Mouse (Mus musculus) heart, postnatal 25 days (tissue): ENCODE results near the gene P3h4. TPM values are rescaled to one million over a fixed set of nuclear protein-coding genes. Genes with fewer than 3 reads are reported as not detected.

Experiments used
- DNase-seq: peaks from one replicate; pipeline ENCODE4 v3.0.0; 2022; ENCODE audit warnings: low spot score
- intact Hi-C: fragments of 180-260 bp; cut with DNase I; formaldehyde crosslinking; loops from one replicate; pipeline ENCODE4 v1.15.1; 2025
- total RNA-seq, 2 experiments: library from RNA; stranded (reverse); gene quantifications; 2 replicates each; pipeline ENCODE4 v1.2.3; 2021

The P3h4 gene
- total RNA-seq: 10 to 100 TPM; 15.4 to 15.8 TPM

DNA sequence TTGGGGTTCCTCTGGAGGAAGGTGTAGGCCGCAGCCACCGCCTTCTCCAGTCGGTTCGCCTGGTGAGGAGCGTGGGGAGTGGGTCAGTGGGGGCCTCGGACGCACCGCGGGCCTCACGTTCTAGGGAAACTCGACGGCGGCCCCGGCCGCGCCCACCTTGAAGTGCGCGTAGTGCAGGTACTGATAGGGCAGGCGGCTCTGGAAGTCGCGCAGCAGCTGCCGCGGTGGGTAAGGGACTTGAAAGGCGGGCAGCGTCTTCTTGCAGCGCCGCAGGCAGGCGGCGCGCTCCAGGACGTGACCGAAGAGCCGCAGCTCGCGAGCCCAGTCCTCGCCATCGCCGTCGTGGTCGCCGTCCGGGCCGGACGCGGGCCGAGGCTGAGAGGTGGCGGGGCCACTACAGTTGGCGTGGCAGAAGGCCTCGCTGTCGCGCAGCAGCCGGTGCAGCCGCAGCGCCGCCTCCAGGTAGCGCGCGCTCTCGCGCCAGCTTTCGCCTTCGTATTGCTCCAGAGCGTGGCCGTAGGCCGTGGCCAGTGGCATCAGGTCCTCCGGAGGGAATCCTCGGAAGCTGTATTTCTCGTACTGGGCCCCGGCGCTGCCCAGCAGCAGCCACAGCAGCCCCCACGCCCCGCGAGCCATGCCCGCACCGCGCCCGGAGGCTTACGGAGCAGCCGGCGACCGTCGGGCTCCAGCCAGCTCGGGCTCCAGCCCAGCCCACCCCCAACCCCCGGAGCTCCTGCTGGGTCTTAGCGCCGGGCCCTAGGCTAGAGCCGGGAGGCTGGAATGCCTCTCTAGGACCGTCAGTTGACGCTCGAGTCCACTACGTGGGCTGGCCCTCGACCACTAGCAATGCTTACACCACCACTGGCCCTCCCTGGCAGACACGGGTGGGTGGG lies at the start of gene P3h4:
Gene P3h4 (minus strand): TSS at position 816 of the 893 bp plus-strand sequence.
- intact Hi-C loops: no loop called here
- peak; percentile 76 for DNase-seq

DNA sequence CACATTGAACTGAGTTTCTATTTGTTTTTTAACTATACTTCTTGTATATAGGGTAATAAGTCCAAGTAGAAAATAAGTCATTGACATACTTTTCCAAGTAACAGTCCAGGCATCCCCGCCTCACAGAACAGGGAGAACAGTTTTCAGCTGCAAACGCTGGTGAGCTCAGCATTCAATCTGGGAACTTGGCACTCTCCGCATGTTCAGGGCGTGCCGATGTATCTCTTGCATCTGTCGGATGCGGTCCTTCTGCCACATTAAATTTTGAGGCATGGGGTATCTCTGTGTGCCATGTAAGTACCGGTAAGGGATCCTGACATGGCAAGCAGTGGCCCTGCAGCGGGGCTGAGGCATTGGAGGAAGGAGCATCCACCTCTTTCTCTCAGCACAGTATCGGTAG lies 48.1 kb upstream of the P3h4 start:
- DNase-seq: no peak
- intact Hi-C loops: no loop called here

DNA sequence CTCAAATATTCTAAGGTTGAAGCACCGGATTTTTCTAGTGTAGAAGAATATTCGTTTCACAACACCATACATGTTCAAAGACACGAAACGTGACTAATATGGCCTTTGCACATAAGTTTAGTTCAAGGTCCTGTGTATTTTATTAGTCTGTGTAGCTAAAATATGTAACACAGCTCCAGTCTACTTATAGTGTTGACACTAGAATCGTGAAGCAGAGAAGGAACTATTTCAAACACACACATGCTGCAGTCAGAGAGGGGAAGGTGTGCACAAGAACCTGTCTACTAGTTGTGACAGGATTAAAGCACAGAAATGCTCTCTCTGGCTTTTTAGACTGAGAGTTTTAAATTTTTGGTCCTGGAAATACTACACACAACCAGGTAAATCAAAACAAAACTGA lies 43.1 kb upstream of the P3h4 start:
- intact Hi-C loops: no loop called here
- DNase-seq: no peak

DNA sequence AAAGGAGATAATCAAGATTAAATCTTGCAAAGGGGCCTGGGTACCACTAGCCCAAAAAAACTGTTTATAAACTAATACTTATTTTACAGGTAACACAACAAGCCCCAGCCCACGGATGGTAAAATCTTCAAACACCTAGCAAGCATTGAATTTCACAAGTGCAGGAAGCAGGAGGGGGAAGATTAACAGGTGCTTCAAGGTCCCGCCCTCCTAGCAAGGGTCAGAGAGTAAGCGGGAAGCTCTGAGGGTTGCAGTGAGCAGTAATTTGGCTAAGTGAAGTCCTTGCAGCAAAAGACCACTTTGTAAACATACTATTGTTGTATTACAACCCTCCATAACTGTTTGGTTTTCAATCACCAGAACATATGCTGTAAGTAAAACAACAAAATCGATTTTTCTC lies 42.6 kb upstream of the P3h4 start:
- intact Hi-C loops: no loop called here

DNA sequence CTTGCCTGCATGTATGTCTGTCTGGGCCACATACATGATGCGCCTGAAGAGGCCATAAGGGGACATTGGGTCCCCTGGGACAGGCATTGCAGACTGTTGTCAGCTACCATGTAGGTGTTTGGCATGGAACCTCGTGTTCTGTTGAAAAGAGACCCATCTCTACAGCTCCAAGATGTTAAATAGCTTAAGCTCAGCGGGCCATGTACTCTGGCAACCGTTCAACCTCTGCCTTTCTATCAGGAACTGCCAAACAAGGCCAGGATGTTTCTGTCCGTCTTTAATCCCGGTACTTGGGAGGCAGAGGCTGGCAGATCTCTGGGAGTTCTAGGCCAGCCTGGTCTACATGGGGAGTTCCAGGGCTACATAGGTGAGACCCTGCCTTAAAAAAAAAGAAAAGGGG lies 28.0 kb upstream of the P3h4 start:
- intact Hi-C loops: no loop called here
- DNase-seq: no peak

More for the DNA sequence above, 42.6 kb upstream of the P3h4 start:
- no peak for DNase-seq

DNA sequence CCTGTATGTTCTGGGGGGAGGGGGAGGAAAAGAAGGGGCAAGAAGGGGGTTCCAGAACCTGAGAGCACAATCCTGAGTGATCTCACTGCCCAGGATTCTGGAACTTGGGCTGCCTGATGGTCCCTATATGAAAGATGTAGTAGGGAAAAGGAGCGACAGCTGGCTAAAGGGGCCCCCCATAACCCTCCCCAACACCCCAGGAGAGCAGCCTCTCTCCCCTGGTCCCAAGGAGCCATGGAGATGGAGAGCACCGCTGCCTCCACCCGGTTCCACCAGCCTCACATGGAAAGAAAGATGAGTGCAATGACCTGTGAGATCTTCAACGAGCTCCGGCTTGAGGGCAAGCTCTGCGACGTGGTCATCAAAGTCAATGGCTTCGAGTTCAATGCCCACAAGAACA lies 27.2 kb upstream of the P3h4 start, which contains the start of the genes Nt5c3b and Klhl10:
Gene Nt5c3b (minus strand): TSS at position 12 of the 400 bp plus-strand sequence.
Gene Klhl10 (plus strand): TSS at position 121 of the 400 bp plus-strand sequence.
- intact Hi-C loops: no loop called here
- DNase-seq: no peak

DNA sequence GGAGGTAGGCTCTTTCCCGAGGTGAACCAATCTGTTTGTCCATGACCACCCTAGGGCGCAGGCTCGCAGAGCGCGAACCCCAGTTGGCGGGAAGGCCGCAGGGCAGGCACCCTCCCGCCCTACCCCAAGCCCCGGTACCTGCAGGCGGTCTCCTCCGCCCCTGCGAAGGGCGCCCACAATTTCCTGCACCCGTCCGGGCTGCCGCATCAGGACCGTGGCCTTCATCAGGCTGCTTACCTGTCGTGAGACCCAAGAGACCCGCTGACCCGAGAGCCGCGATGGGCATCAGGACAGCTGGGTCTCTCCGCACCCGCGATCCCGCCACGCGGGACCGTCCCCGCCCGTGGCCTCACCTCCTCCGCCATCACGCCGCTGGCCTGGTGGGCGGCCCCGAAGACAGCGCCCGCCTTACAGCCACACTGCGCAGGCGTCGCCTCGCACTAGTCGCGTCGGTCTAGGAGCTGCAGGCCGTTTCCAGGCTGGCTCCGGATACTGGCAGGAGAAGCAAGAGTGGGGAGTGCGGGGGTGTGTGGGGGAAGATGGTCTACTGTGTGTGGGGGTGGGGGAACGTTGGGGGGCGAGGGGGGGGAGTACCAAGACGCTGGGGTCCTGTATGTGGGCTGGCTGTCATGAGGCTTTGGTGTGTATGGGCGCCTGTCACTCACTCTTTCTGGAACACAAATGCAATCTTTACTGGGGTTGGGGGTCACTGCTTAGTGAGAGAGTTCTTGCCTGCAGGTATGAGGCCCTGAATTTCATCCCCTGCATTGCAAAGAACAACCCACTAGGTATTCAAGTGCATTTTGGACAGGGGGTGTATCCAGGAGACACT lies 26.3 kb upstream of the P3h4 start:
- intact Hi-C loops: no loop called here
- DNase-seq: peak; percentile 77

DNA sequence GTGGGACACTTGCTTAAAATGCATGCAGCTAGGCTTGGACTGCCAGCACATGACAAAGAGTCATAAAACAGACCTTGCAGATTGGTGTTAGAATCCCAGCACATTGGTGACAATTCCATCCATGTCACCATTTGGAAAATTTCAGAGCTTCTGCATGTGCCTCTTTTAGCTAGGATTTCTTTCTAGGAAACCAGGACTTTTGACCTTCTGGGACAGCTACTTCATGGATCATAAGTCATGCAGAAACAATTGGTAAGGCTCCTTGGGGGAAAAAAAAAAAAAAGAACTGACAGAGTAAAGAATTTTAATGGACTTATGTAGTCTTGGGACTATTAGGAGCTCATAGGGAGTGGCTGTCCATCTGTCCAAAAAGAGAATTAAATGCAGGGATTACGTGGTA lies 23.3 kb upstream of the P3h4 start:
- no peak for DNase-seq
- intact Hi-C loops: no loop called here

DNA sequence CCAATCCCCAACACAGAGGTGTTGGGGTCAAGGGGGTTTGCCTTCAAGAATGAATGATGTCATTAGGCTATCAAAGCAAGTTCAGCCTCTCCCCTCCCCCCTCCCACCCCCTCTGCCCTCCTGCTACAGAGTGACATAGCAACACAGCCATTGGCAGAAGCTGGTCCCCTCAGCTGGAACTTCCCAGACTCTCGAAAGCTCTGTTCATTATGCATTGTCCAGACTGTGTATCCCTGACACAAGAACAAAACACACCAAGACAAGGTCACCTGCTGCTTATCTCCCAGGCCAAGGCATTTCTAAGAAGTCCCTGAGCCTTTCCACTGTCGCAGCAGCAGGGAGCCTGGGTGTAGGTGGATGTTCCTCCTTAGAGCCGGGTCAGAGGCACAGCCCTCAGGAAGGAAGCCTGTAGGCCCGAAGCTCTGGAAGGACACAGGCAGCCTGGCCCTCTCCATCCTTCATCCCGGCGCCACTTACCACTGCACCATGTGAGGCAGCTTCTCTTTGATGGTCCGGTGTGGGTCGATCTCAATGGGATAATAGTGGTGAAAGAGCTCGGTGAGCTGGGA lies 21.1 kb upstream of the P3h4 start:
- DNase-seq: no peak
- intact Hi-C loops: no loop called here

DNA sequence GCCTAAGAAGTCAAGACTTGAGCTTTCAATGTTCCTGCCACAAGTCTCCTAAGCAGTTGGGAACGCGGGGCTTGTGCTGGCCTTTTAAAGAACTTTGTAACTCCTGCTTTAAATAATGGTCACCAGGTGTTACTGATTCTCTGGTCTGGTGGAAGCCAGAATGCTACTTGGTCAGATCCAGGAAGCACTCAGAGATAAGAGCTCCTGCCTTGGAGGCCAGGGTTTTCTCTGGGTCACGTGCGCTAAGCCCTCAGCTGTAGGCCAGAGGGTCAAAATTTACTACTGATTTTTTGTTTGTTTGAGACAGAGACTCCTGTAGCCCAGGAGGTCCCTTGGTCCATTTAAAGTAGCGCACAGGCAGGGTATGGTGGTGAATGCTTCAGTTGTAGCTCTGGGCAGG lies 17.4 kb upstream of the P3h4 start:
- intact Hi-C loops: no loop called here
- no peak for DNase-seq

DNA sequence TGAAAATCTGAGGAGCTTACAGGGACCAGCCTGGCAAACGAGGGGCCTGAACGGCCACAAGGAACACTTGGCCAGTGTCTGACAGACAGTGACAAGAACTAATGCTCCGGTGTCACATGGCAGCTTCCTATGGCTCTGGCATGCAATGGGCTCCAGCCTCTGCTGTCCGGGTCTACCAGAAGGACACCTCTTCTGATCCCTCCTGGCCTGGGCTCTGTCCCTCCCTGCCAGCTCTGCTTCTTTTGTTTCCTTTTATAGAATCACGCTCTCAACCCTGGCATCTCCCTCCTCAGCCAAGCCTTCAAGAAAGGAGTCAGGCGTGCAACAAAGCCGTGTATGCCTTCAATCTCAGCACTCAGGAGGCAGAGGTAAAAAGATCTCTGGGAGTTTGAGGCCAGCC lies 15.4 kb upstream of the P3h4 start:
- intact Hi-C loops: no loop called here
- DNase-seq: no peak

DNA sequence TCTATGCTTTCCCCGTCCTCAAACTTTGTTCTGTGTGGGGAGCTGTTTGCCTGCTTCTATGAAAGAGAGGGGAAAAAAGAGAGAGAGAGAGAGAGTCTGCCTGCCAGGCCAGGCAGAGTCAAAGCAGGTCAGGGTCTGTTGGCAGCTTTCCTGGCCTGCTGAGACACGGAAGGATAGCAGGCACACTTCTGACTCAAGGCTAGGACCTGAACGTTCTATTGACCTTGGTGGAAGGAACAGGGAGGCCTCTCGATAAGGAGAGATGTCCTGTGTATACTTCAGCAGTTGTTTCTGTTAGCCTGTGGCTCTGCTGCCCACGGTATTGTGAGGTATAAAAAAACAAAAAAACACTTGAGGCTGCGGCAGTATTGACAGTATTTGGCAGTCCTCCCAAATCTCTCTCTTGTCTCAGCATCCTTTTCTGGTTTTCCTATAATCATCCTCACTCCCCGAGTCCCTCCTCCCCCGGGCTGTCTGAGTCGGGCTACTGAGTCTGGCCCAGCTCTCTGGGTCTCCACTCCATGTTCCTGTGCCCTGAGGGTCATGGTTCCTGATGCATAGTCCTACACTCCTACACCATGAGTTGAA lies 14.1 kb upstream of the P3h4 start:
- no peak for DNase-seq
- intact Hi-C loops: no loop called here

DNA sequence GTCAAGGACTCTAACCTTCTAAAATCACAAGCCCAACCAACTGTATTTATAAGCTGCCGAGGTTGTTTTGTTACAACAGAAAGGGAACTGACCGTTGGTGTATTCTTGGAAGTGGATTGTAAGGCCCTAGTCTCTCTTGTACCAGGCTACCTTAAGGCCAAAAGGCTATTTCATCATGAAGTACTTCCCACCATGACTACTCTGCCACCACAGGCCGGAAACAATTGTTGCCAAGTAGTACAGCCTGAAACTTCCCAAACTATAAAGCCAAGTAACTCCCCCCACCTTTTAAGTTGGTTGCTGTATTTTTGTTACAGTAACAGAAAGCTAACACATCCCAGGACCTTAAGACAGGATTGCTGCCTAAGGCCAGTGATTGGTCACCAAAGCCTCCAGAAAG lies 12.2 kb upstream of the P3h4 start:
- intact Hi-C loops: loop anchor here (2.0 kb wide), 2 partner anchors 46 to 128 kb away; partner anchors contain the start of gene Klhl11
- DNase-seq: no peak

DNA sequence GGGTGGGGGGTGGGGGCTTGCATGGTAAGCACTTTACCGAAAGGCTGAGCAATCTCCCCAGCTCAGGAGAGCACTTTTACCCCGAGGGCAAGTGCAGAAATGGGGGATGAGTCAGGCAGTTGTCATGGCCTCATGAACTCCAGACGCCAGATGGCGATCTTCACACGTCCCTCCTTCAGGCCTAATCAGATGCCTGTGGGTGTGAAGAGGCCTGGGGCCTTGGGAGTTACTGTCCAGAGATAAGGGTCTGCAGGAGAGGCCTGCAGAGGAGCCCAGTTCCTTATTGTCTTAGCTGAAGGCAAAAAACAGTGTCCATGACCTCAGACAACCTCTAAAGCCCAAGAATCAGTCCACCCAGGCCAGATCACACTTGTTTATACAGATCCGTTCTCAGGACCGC lies 11.2 kb upstream of the P3h4 start:
- intact Hi-C loops: loop anchor here (2.0 kb wide), 2 partner anchors 47 to 129 kb away; partner anchors contain the start of gene Klhl11
- peak; percentile 38 for DNase-seq

DNA sequence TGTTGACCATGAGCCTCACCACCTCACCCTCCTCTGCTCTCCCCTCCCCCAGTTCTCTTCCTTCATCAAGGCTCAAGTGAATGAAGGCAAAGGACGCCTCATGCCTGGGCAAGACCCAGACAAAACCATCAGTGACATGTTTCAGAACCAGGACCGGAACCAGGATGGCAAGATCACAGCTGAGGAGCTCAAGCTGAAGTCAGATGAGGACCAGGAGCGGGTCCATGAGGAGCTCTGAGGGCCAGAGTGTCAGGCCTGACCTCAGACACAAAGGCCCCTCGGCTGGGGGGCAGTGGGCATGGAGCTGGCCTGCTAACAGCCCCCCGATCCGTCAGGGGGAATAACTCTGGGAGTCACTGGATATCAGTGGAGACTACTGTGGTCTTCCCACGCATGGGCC lies 9.2 kb upstream of the P3h4 start:
- DNase-seq: no peak
- intact Hi-C loops: no loop called here

DNA sequence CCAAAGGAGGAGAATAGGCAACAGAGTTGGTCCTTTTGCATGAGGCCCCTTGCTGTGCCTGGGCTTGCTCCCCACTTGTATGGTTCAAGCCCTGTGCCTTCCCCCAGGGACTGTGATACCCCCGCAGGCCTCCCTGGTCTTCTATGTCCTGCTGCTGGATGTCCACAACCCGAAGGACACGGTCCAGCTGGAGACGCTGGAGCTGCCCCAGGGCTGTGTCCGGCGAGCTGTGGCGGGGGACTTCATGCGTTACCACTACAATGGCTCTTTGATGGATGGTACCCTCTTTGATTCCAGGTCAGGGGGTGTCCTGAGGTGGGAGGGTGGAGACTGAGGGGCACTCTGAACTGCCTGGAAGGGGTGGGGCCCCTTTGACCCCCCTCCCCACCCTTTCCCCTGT lies 6.9 kb upstream of the P3h4 start:
- intact Hi-C loops: no loop called here

DNA sequence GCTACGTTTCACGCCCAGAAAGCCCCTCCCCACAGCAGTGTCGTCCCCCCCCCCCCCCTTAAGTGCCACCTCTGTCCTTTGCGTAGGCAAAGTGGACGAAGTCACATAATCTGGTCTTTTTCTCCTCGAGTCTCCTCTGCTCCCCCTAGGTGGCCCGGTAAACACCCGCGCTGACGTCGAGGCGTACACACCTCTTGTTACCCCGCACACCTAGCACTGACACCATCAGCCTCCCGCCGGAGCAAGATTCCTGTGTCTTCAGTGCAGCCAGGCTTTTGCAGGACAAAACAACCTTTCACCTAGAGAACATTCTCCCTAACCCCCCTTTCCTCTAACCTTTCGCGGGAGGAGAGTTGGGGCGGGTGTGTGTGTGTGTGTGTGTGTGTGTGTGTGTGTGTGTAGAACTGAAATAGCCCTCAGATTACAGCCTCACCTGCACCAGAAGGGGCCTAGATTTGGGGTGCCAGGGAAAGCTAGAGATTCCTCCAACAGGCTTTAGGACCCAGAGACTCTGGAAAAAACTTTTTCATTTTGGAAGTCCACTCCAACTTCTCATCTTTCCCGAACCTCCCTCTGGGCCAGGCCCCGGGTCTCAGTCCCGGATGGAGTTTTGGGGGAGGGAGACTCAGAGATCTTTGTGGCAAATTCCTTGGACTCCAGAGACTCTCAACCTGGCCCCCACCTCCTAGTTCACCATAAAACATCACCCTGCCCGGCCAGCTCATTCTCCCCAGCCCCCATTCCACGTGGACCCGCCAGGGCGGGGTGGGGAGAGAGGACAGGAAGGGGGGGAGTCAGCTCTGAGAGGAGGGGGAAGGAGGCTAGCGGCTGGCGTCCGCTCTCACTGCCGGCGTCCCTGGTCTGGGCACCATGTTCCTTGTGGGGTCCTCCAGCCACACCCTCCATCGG lies 532 bp upstream of the P3h4 start, which contains the start of gene Fkbp10:
Gene Fkbp10 (plus strand): TSS at position 784 of the 909 bp plus-strand sequence.
- DNase-seq: peak; percentile 66
- intact Hi-C loops: no loop called here

More for the DNA sequence above, 6.9 kb upstream of the P3h4 start:
- DNase-seq: no peak

DNA sequence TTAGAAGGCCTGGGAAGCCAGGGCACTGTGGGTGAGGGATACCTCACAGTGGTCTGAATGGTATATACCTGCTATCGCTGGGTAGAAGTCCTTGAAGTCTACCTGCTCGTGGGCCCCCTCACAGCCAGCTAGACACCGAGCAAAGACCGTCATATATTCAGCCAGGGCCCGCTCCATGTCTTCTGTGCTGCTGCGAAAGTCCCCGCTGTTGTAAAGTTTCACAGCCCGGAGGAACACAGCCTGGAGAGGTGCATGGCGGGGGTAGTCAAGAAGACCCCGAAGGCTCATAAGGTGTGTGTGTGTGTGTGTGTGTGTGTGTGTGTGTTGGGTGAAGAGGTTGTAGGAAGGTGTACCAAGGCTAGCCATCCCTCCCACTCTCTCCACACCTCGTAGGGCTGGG lies 1.1 kb downstream of the P3h4 start:
- intact Hi-C loops: no loop called here
- DNase-seq: no peak

DNA sequence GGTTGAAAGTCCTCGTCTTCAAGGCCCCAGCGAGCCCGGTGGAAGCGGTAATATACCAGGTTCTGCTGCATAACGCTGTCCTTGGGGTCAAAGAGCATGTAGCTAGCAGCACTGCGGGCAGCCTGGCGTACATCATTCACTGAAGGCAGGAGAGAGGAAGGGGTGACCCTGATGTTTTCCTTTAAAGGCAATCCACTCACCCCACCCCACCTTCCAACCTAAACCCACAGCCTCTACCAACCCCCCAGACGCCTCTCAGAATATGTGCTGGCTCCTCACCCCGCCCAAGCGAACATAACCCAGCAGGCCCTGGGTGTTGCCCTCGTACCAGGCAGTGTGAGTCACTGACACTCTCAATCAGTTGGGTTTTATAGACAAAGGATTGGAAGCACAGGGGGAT lies 2.9 kb downstream of the P3h4 start:
- intact Hi-C loops: no loop called here
- DNase-seq: no peak
